Mouse (Mus musculus) heart, adult 2 months (tissue): ENCODE results near the gene Robo1. TPM values are rescaled to one million over a fixed set of nuclear protein-coding genes. Genes with fewer than 3 reads are reported as not detected.

ENCODE experiments used
- DNase-seq, 2 experiments: peaks; one replicate each; pipeline ENCODE4 v3.0.0; 2021
- H3K27ac ChIP-seq: fragments of 200-600 bp; 2 replicates; pipeline ENCODE4 v1.8.1; 2022
- H3K27me3 ChIP-seq: fragments of 200-500 bp; 2 replicates; pipeline ENCODE4 v1.6.1; 2012; ENCODE audit warnings: mild to moderate bottlenecking, low read length, inconsistent platforms, mixed read lengths; ENCODE audit not compliant: control insufficient read depth, insufficient read depth
- H3K36me3 ChIP-seq: fragments of 200-500 bp; 2 replicates; pipeline ENCODE4 v1.6.1; 2012; ENCODE audit warnings: low read length, inconsistent platforms; ENCODE audit not compliant: control insufficient read depth, insufficient read depth
- H3K4me1 ChIP-seq: fragments of 200-500 bp; 2 replicates; pipeline ENCODE4 v1.6.1; 2011; ENCODE audit warnings: low read length; ENCODE audit not compliant: control insufficient read depth, insufficient read depth
- H3K4me3 ChIP-seq: fragments of 200-600 bp; 2 replicates; pipeline ENCODE4 v1.8.1; 2022
- H3K79me2 ChIP-seq: fragments of 200-500 bp; replicated peaks from 2 replicates; pipeline ENCODE4 v1.6.1; 2012; ENCODE audit warnings: mild to moderate bottlenecking, inconsistent platforms, low read length, moderate library complexity, mixed read lengths; ENCODE audit not compliant: control insufficient read depth, insufficient read depth
- H3K9ac ChIP-seq: fragments of 200-500 bp; 2 replicates; pipeline ENCODE4 v1.6.1; 2012; ENCODE audit warnings: low read depth, mild to moderate bottlenecking, control low read depth, inconsistent platforms, low read length, mixed read lengths
- CTCF ChIP-seq: fragments of 200-600 bp; IDR thresholded peaks from 2 replicates; pipeline ENCODE4 v1.8.1; 2022; ENCODE audit warnings: antibody characterized with exemption, mild to moderate bottlenecking, moderate library complexity
- EP300 ChIP-seq: fragments of 200-500 bp; IDR thresholded peaks from 2 replicates; pipeline ENCODE4 v1.6.1; 2011; ENCODE audit warnings: low read depth, low read length, control low read depth; ENCODE audit not compliant: insufficient read depth
- POLR2A ChIP-seq: fragments of 200-500 bp; IDR thresholded peaks from 2 replicates; pipeline ENCODE4 v1.6.1; 2011; ENCODE audit warnings: mild to moderate bottlenecking, low read depth, low read length, control low read depth; ENCODE audit not compliant: insufficient read depth
- WGBS: fragments of 180-500 bp; shearing (Covaris S2); methylation state at CpG from one replicate; pipeline ENCODE4 v1.1.7; 2018; 5-methylcytosine and 5-hydroxymethylcytosine counted together
- intact Hi-C: fragments of 180-260 bp; cut with DNase I; formaldehyde crosslinking; loops from one replicate; pipeline ENCODE4 v1.15.1; 2025
- polyA plus RNA-seq: library from polyadenylated mRNA; depleted of rRNA; stranded (reverse); fragments of >200 nt; gene quantifications from 2 replicates; pipeline ENCODE4 v1.2.3, GENCODE M21; 2012
- total RNA-seq, 2 experiments: library from RNA; stranded (reverse); gene quantifications; 2 replicates each; pipeline ENCODE4 v1.2.3; 2021

The Robo1 gene
- total and polyA plus RNA-seq, 3 experiments = 0.76 to 1.2 (median 1.1) TPM

DNA sequence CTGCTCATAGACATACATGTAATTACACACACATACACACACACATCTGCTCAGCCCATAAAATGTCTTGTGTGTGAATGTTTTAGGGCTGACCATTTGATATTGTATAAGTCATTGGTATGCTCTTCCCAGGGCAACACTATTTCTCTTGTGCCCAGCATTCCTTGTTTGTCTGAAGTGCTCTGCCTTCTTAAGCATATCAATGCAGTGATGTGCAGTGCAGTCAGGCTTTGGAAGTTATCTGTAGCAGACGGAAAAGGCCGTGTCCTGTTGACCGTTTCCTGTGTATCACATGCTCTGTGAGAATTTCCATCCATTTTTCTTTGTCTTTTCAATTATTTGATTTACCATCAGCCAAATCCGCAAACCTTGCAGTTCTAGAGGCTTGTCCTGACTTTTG is 412.9 kb downstream of the Robo1 start:
- no peaks in the 10 kb centered on the region; the same call in 1 of the 2 replicates for H3K27me3 ChIP-seq
- 36% methylated on average over 4 of the region's 4 CpGs for WGBS
- no peaks in the 10 kb centered on the region for H3K36me3 ChIP-seq
- TF ChIP-seq EP300 (no peak), CTCF (no peak), POLR2A (no peak)
- H3K4me1 ChIP-seq = peaks cover 2% of the 10 kb centered on the region
- H3K27ac ChIP-seq = no peak overlapping the region
- H3K4me3 ChIP-seq = no peak overlapping the region
- H3K79me2 ChIP-seq = no peaks in the 10 kb centered on the region
- no peak overlapping the region for H3K9ac ChIP-seq
- DNase-seq = no peak
- intact Hi-C loops = no loop called here

DNA sequence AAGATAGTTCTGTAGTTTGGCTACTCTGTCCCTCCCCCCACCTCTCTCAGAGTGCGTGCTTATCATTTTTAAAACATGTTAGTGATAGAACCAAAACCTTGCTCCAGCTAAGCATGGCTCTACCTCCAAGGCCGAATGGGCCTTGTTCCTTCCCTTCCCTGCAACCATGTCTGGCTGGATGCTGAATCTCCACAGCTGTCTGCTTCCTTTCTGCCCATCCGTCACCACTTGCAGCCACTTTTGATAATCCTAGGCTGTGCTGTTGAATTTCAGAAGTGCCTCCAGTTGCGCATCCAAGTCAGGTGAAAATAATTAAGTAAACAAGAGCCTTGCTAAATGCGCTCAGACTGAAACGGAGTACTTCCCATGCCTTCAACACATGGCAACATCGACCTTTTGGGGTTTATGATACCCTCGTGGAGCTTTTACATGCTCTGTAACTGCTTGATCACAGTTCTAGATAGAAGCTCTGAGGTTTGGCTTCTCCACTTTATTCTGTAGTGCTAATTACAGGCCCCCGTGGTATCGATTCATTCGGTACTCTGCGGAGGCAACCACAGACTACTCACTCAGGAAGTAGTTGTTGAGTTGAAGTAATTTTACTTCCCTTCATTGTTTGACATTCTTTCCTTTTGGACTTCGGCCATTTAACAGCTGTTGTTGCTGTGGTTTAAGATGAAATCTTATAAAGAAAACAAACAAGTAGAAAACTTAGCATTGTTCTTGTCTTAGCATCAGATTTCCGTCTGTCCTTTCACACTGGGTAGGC is 413.8 kb downstream of the Robo1 start:
- no peak overlapping the region for H3K9ac ChIP-seq
- TF ChIP-seq POLR2A (no peak), EP300 (no peak), CTCF (no peak)
- H3K36me3 ChIP-seq = no peaks in the 10 kb centered on the region
- H3K27me3 ChIP-seq = no peaks in the 10 kb centered on the region; the same call in 1 of the 2 replicates
- intact Hi-C loops = no loop called here
- DNase-seq = no peak
- WGBS = 35% methylated on average over 14 of the region's 14 CpGs
- no peak overlapping the region for H3K27ac ChIP-seq
- no peak overlapping the region for H3K4me3 ChIP-seq
- H3K79me2 ChIP-seq = no peaks in the 10 kb centered on the region
- H3K4me1 ChIP-seq = peaks cover 2% of the 10 kb centered on the region

DNA sequence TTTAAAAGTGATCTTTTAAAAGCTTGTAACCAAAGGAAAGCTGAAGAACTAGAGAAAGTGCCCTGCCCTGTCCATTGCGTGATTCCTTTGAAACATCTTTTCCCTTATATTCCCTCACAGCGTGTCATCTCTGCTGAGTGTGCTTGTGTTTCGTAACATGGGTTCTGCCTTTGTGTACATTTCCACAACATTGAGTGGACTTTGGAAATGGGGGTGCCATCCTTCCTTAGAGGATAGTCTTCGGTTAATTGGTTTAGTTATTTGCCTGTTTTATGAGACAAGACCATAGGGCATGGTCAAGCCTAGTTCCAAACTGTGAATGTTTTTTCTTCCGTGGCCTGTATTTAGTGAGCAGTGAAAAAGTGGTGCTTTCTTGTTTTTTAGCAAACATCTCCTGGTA is 426.1 kb downstream of the Robo1 start:
- TF ChIP-seq EP300 (no peak), POLR2A (no peak), CTCF (no peak)
- intact Hi-C loops = no loop called here
- Histone ChIP-seq H3K27ac (no peak overlapping the region), H3K4me3 (no peak overlapping the region), H3K9ac (no peak overlapping the region), H3K36me3 (no peaks in the 10 kb centered on the region), H3K27me3 (no peaks in the 10 kb centered on the region), H3K79me2 (no peaks in the 10 kb centered on the region), H3K4me1 (no peaks in the 10 kb centered on the region)
- 93% methylated on average over 5 of the region's 5 CpGs for WGBS
- DNase-seq = no peak

DNA sequence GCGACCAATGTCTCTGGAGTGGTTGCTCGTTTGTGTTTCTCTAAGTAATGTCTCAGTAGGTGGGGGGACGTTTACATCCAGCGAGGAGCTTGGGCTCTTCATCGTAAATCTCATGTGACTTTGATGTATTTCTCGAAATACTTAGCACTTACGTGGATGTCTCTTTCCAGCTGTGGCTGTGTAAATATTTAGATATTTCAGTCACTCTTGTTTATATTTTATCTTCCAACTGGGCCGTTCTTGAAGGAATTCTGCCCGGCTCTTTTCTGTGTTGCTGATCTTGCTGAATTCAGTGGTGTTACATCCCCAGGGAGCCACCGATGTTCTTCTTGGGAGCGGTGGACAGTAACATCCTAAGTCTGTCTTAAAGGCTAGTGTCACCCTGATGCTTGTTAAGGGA is 427.1 kb downstream of the Robo1 start:
- intact Hi-C loops = no loop called here
- Histone ChIP-seq H3K4me3 (no peak overlapping the region), H3K4me1 (no peaks in the 10 kb centered on the region), H3K27me3 (no peaks in the 10 kb centered on the region), H3K36me3 (no peaks in the 10 kb centered on the region), H3K27ac (no peak overlapping the region), H3K79me2 (no peaks in the 10 kb centered on the region), H3K9ac (no peak overlapping the region)
- 77% methylated on average over 11 of the region's 11 CpGs for WGBS
- TF ChIP-seq CTCF (no peak), POLR2A (no peak), EP300 (no peak)
- DNase-seq = no peak

GRCm38 (mm10) chr16:72735588-72735987 is 427.5 kb downstream of the Robo1 start:
- H3K36me3 ChIP-seq = no peaks in the 10 kb centered on the region
- no peak overlapping the region for H3K27ac ChIP-seq
- no peak for TF ChIP-seq CTCF
- TF ChIP-seq POLR2A = no peak
- TF ChIP-seq EP300 = no peak
- no peaks in the 10 kb centered on the region for H3K79me2 ChIP-seq
- no peaks in the 10 kb centered on the region for H3K27me3 ChIP-seq
- no peaks in the 10 kb centered on the region for H3K4me1 ChIP-seq
- H3K4me3 ChIP-seq = no peak overlapping the region
- intact Hi-C loops = no loop called here
- no peak overlapping the region for H3K9ac ChIP-seq
- no peak for DNase-seq
- 89% methylated on average over 3 of the region's 3 CpGs for whole genome bisulfite sequencing

GRCm38 (mm10) chr16:72737154-72737553 is 429.0 kb downstream of the Robo1 start:
- no peaks in the 10 kb centered on the region for H3K79me2 ChIP-seq
- intact Hi-C loops = no loop called here
- whole genome bisulfite sequencing = 31% methylated on average over 4 of the region's 4 CpGs

More at GRCm38 (mm10) chr16:72737154-72737553, 429.0 kb downstream of the Robo1 start:
- no peaks in the 10 kb centered on the region for H3K36me3 ChIP-seq
- H3K9ac ChIP-seq = no peak overlapping the region
- no peaks in the 10 kb centered on the region for H3K27me3 ChIP-seq
- no peak overlapping the region for H3K4me3 ChIP-seq
- DNase-seq = peak; percentile 40 to 50
- no peak overlapping the region for H3K27ac ChIP-seq
- H3K4me1 ChIP-seq = no peaks in the 10 kb centered on the region
- TF ChIP-seq POLR2A (no peak), CTCF (no peak), EP300 (no peak)
